Mouse (Mus musculus) olfactory bulb, adult 2 months (tissue): Measurements from ENCODE around the gene Fndc3a.

Experiments used
- CTCF ChIP-seq: fragments of 200-500 bp; IDR thresholded peaks from 2 replicates; pipeline ENCODE4 v1.5.1; 2012; ENCODE audit warnings: low read depth, mild to moderate bottlenecking, low read length, moderate library complexity; ENCODE audit not compliant: insufficient read depth
- POLR2A ChIP-seq: fragments of 200-500 bp; IDR thresholded peaks from 2 replicates; pipeline ENCODE4 v1.6.1; 2012; ENCODE audit warnings: mild to moderate bottlenecking, low read depth, low read length, moderate library complexity; ENCODE audit not compliant: insufficient read depth

DNA sequence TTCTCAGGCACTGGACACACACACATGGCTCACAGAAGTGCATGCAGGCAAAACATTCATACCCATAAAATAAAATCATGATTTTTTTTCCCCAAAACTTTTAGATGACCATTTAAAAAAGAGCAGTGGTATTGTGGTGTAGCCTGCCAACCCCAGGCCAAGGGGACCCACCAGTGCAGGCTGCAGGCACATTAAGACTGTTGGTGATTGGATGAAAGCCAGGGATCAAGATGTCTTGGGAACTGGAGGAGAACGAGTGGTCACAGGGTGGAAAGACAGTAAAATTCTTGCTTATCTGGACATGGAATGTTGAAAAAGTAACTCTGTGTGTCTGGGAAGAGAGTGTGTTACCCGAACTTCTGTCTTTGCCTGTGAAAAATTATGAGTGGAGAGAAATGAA lies 190.2 kb downstream of the Fndc3a start:
- TF ChIP-seq CTCF (no peak), POLR2A (no peak)
